Mouse (Mus musculus) heart, adult 2 months (tissue): ENCODE measurements at regions not wholly inside any gene's neighbourhood (a gene's known extent, or its start where the extent isn't known, plus 50 kb on each side); places are given as distances from the start of the nearest gene placed in this dataset.

Experiments
- DNase-seq, 2 experiments: peaks; one replicate each; pipeline ENCODE4 v3.0.0; 2021
- H3K27ac ChIP-seq: fragments of 200-600 bp; 2 replicates; pipeline ENCODE4 v1.8.1; 2022
- H3K27me3 ChIP-seq: fragments of 200-500 bp; 2 replicates; pipeline ENCODE4 v1.6.1; 2012; ENCODE audit warnings: mild to moderate bottlenecking, low read length, inconsistent platforms, mixed read lengths; ENCODE audit not compliant: control insufficient read depth, insufficient read depth
- H3K36me3 ChIP-seq: fragments of 200-500 bp; 2 replicates; pipeline ENCODE4 v1.6.1; 2012; ENCODE audit warnings: low read length, inconsistent platforms; ENCODE audit not compliant: control insufficient read depth, insufficient read depth
- H3K4me1 ChIP-seq: fragments of 200-500 bp; 2 replicates; pipeline ENCODE4 v1.6.1; 2011; ENCODE audit warnings: low read length; ENCODE audit not compliant: control insufficient read depth, insufficient read depth
- H3K4me3 ChIP-seq: fragments of 200-600 bp; 2 replicates; pipeline ENCODE4 v1.8.1; 2022
- H3K79me2 ChIP-seq: fragments of 200-500 bp; replicated peaks from 2 replicates; pipeline ENCODE4 v1.6.1; 2012; ENCODE audit warnings: mild to moderate bottlenecking, inconsistent platforms, low read length, moderate library complexity, mixed read lengths; ENCODE audit not compliant: control insufficient read depth, insufficient read depth
- H3K9ac ChIP-seq: fragments of 200-500 bp; 2 replicates; pipeline ENCODE4 v1.6.1; 2012; ENCODE audit warnings: low read depth, mild to moderate bottlenecking, control low read depth, inconsistent platforms, low read length, mixed read lengths
- CTCF ChIP-seq: fragments of 200-600 bp; IDR thresholded peaks from 2 replicates; pipeline ENCODE4 v1.8.1; 2022; ENCODE audit warnings: antibody characterized with exemption, mild to moderate bottlenecking, moderate library complexity
- EP300 ChIP-seq: fragments of 200-500 bp; IDR thresholded peaks from 2 replicates; pipeline ENCODE4 v1.6.1; 2011; ENCODE audit warnings: low read depth, low read length, control low read depth; ENCODE audit not compliant: insufficient read depth
- POLR2A ChIP-seq: fragments of 200-500 bp; IDR thresholded peaks from 2 replicates; pipeline ENCODE4 v1.6.1; 2011; ENCODE audit warnings: mild to moderate bottlenecking, low read depth, low read length, control low read depth; ENCODE audit not compliant: insufficient read depth
- WGBS: fragments of 180-500 bp; shearing (Covaris S2); methylation state at CpG from one replicate; pipeline ENCODE4 v1.1.7; 2018; 5-methylcytosine and 5-hydroxymethylcytosine counted together
- intact Hi-C: fragments of 180-260 bp; cut with DNase I; formaldehyde crosslinking; loops from one replicate; pipeline ENCODE4 v1.15.1; 2025

GRCm38 (mm10) chr15:50102596-50103277 lies 3782.0 kb upstream of the Gm7489 start:
- WGBS = 56% methylated on average over 5 of the region's 5 CpGs
- no peaks in the 10 kb centered on the region for H3K79me2 ChIP-seq

GRCm38 (mm10) chr15:50108913-50109312 lies 3775.8 kb upstream of the Gm7489 start:
- Histone ChIP-seq H3K27me3 (no peaks in the 10 kb centered on the region), H3K4me3 (no peak overlapping the region), H3K4me1 (no peaks in the 10 kb centered on the region), H3K9ac (no peak overlapping the region), H3K36me3 (no peaks in the 10 kb centered on the region), H3K79me2 (no peaks in the 10 kb centered on the region), H3K27ac (no peak overlapping the region)
- intact Hi-C loops = no loop called here
- DNase-seq = no peak
- no peak for TF ChIP-seq EP300
- no peak for TF ChIP-seq POLR2A
- TF ChIP-seq CTCF = no peak
- WGBS = 39% methylated on average over 3 of the region's 3 CpGs

More at GRCm38 (mm10) chr15:50102596-50103277, 3782.0 kb upstream of the Gm7489 start:
- Histone ChIP-seq H3K27ac (no peak overlapping the region), H3K4me1 (no peaks in the 10 kb centered on the region), H3K36me3 (no peaks in the 10 kb centered on the region), H3K4me3 (no peak overlapping the region), H3K27me3 (no peaks in the 10 kb centered on the region), H3K9ac (no peak overlapping the region)
- no peak for TF ChIP-seq POLR2A
- no peak for TF ChIP-seq CTCF
- TF ChIP-seq EP300 = no peak
- intact Hi-C loops = no loop called here
- no peak for DNase-seq

- 63% methylated on average over 3 of the region's 3 CpGs for WGBS
- H3K79me2 ChIP-seq = no peaks in the 10 kb centered on the region
- intact Hi-C loops = no loop called here
These were observed 3730.8 kb upstream of the Gm7489 start for GRCm38 (mm10) chr15:50153863-50154262.

GRCm38 (mm10) chr15:50172276-50172772 lies 3712.4 kb upstream of the Gm7489 start:
- WGBS = 68% methylated on average over 2 of the region's 2 CpGs
- TF ChIP-seq POLR2A = no peak
- TF ChIP-seq EP300 = no peak
- TF ChIP-seq CTCF = no peak
- Histone ChIP-seq H3K4me3 (no peak overlapping the region), H3K9ac (no peak overlapping the region), H3K79me2 (no peaks in the 10 kb centered on the region), H3K27me3 (no peaks in the 10 kb centered on the region), H3K36me3 (no peaks in the 10 kb centered on the region), H3K4me1 (no peaks in the 10 kb centered on the region), H3K27ac (no peak overlapping the region)
- intact Hi-C loops = no loop called here
- no peak for DNase-seq

More at GRCm38 (mm10) chr15:50153863-50154262, 3730.8 kb upstream of the Gm7489 start:
- H3K9ac ChIP-seq = no peak overlapping the region
- DNase-seq = no peak
- H3K36me3 ChIP-seq = no peaks in the 10 kb centered on the region
- H3K27ac ChIP-seq = no peak overlapping the region
- H3K27me3 ChIP-seq = no peaks in the 10 kb centered on the region
- TF ChIP-seq CTCF (no peak), POLR2A (no peak), EP300 (no peak)
- H3K4me3 ChIP-seq = no peak overlapping the region
- H3K4me1 ChIP-seq = no peaks in the 10 kb centered on the region

GRCm38 (mm10) chr15:50183185-50183584 lies 3701.5 kb upstream of the Gm7489 start:
- Histone ChIP-seq H3K79me2 (no peaks in the 10 kb centered on the region), H3K4me3 (no peak overlapping the region), H3K27me3 (no peaks in the 10 kb centered on the region), H3K36me3 (no peaks in the 10 kb centered on the region), H3K4me1 (no peaks in the 10 kb centered on the region), H3K27ac (no peak overlapping the region), H3K9ac (no peak overlapping the region)
- 91% methylated on average over 1 of the region's 1 CpGs for WGBS
- intact Hi-C loops = no loop called here
- DNase-seq = no peak
- TF ChIP-seq CTCF = no peak
- TF ChIP-seq EP300 = no peak
- TF ChIP-seq POLR2A = no peak
